Mouse (Mus musculus) ES-E14 (cell line): ENCODE measurements around the gene Slc38a10.
A peak's percentile ranks its signal among the peaks of the same experiment; 100 is the strongest.

Experiments used
- CHD2 ChIP-seq: IDR thresholded peaks from 2 replicates; pipeline ENCODE4 v1.6.1; 2014; ENCODE audit warnings: mild to moderate bottlenecking, low read depth, low read length, inconsistent platforms
- MAFK ChIP-seq: IDR thresholded peaks from 2 replicates; pipeline ENCODE4 v1.6.1; 2014; ENCODE audit warnings: mild to moderate bottlenecking, low read depth, low read length, inconsistent platforms; ENCODE audit not compliant: insufficient read depth
- ZNF384 ChIP-seq: IDR thresholded peaks from 2 replicates; pipeline ENCODE4 v1.6.1; 2012; ENCODE audit warnings: low read depth, low read length, inconsistent platforms

DNA sequence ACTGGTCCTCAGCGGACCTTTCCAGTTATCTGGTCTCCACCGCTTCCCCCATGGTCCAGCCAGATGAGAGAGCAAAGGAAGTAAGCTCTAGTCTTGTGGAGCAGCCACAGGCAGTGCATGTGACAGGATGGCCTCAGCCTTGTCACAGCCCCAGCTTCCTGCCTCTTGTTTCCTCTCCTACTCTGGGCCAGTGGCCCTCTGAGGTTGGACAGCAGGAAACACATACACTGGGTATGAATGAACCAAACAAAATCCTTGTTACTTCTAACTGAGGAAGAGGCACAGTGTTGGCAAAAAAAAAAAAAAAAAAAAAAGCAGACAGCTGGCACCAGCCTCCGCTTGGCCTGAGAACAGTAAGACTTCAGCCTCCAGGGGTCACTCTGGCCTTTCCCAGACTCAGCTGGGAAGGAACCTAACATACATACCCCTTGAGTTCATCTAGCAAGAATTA, 8.5 kb downstream of the Slc38a10 start:
- TF ChIP-seq ZNF384 (peak; percentile 45; the same call in 1 of the 2 replicates), MAFK (no peak), CHD2 (no peak)
